ENCODE assay signal across 18 mouse cellular contexts in genomic region chr5:28412006-28412685, GRCm38 (mm10). TPM values are rescaled to one million over a fixed set of nuclear protein-coding genes. Genes with fewer than 3 reads are reported as not detected.
DNase-seq lines count a peak whose midpoint lies in the region; TF ChIP-seq lines count a peak whose summit lies in the region.
"Had no signal": no experiment of that assay in that cellular context is flagged by ENCODE, and none has a peak within 500 bp of the region (broad histone marks: within the 10 kb centered on the region; RNA-seq: fewer than 3 reads in every experiment).

No protein-coding gene starts in this region.

- H3K4me1 ChIP-seq in liver, adult 2 months (ENCODE audit: control insufficient read depth, insufficient read depth, low read length), result peaks cover 4% of the 10 kb centered on the region
- H3K4me1 ChIP-seq: hindbrain, embryonic 13.5 days; limb, embryonic 10.5 days had no signal

- TF ChIP-seq CTCF in liver, adult 2 months (IDR thresholded peaks at IDR 0.05; ENCODE audit: low read depth, low read length), result no peak

- no peak overlapping the region for H3K4me3 ChIP-seq in liver, adult 2 months (ENCODE audit: insufficient read depth, low read depth, low read length)
- H3K4me3 ChIP-seq: hindbrain, embryonic 13.5 days; limb, embryonic 10.5 days; megakaryocyte, embryonic 14.5 days had no signal

- no peak overlapping the region for H3K9ac ChIP-seq in liver, adult 2 months (ENCODE audit: low read depth, low read length)
- H3K9ac ChIP-seq: hindbrain, embryonic 13.5 days had no signal

- H3K27me3 ChIP-seq in liver, adult 2 months (ENCODE audit: control insufficient read depth, insufficient read depth, low read length), result no peaks in the 10 kb centered on the region
- H3K27me3 ChIP-seq: CH12.LX; hindbrain, embryonic 13.5 days; megakaryocyte, embryonic 14.5 days had no signal

- DNase-seq in adrenal gland, adult (ENCODE audit: inconsistent age in 2 of 2, low spot score in 1 of 2), result peak; percentile 81 to 87
- DNase-seq in adrenal gland, postnatal 4 days (ENCODE audit: low spot score in 2 of 2), result no peak
- peak; percentile 92 for DNase-seq in liver, adult 2 months (ENCODE audit: extremely low read depth, low read depth, low spot score)
- DNase-seq in liver, result no peak
- peak; percentile 79 for DNase-seq in adrenal gland, adult 2 months
- DNase-seq in heart, postnatal 36 days, result peak; percentile 22 to 34
- DNase-seq in thymus, adult 18-20 months, result no peak
- DNase-seq in T-cell, adult 2 months (ENCODE audit: low spot score), result no peak
- DNase-seq: kidney, adult 18-20 months; kidney, postnatal 36 days; right cerebral cortex, postnatal 14 days had no signal

- H3K36me3 ChIP-seq in liver, adult 2 months (ENCODE audit: control insufficient read depth, insufficient read depth, low read length), result peaks cover 63% of the 10 kb centered on the region

- intact Hi-C loops in heart, postnatal 36 days (cut with DNase I), result no loop called here

- TF ChIP-seq POLR2A in liver, adult 2 months (IDR thresholded peaks at IDR 0.05; ENCODE audit: extremely low read depth, insufficient read depth, low read length), result no peak

- WGBS in liver, adult 2 months, result 22% methylated on average over 2 of the region's 2 CpGs

- no peaks in the 10 kb centered on the region for H3K79me2 ChIP-seq in liver, adult 2 months (ENCODE audit: control insufficient read depth, insufficient read depth, low read length)

- H3K27ac ChIP-seq in liver, adult 2 months (replicated peaks; ENCODE audit: insufficient read depth, low read depth, low read length), result peak overlapping the region; percentile 44
- H3K27ac ChIP-seq: hindbrain, embryonic 13.5 days; limb, embryonic 10.5 days had no signal

RNA-seq across cellular contexts. Expression of gene Shh, which starts 54.9 kb away (rescaled TPM):
- total RNA-seq in adrenal gland, postnatal 4 days (2021), result 10 to 100 TPM; 27.8 to 36.5 TPM
- 0.28 TPM in 1 of 2 replicates, not detected in the other for total RNA-seq in liver, adult 2 months (2014; rRNA removed)
- 0.02 and 0.05 TPM in 2 replicates for polyA plus RNA-seq in liver, adult 2 months (2012; rRNA removed)
- 10 to 100 TPM; 10.4 to 19.4 TPM for total RNA-seq in adrenal gland, adult 2 months (2021)
- 33.1 and 55.6 TPM in 2 replicates for polyA plus RNA-seq in adrenal gland, adult 2 months (2012; rRNA removed)
- not detected for total RNA-seq in heart, postnatal 36 days (2021)
- total RNA-seq: CH12.LX; gastrocnemius, postnatal 4 days; monocyte, adult 5-6 weeks had no signal
- polyA plus RNA-seq: liver, embryonic 16.5 days had no signal

Comparison
In these comparisons a context has a peak if more than half of its experiments do, and no peak if none do; other contexts are left out.
1. DNase-seq: peak in adrenal gland, adult (2 of 2), liver, adult 2 months (single experiment), adrenal gland, adult 2 months (single experiment) and heart, postnatal 36 days (2 of 2); none in adrenal gland, postnatal 4 days (0 of 2), liver (single experiment), thymus, adult 18-20 months (0 of 2) and T-cell, adult 2 months (single experiment).